Mouse (Mus musculus) splenic B cell, adult 2 months (primary cell): Measurements from ENCODE around the gene Gm10309.

Source experiments
- DNase-seq: peaks from one replicate; pipeline ENCODE4 v3.0.0-alpha.2; 2011; ENCODE audit warnings: low read depth, low spot score
- H3K27me3 ChIP-seq: 2 replicates; pipeline ENCODE4 v1.6.1; 2012; ENCODE audit warnings: mild to moderate bottlenecking, low read length, moderate library complexity, mixed read lengths; ENCODE audit not compliant: control insufficient read depth, poor library complexity, insufficient read depth, severe bottlenecking
- H3K36me3 ChIP-seq: 2 replicates; pipeline ENCODE4 v1.6.1; 2012; ENCODE audit warnings: mild to moderate bottlenecking, low read length, moderate library complexity, mixed read lengths; ENCODE audit not compliant: control insufficient read depth, poor library complexity, insufficient read depth, severe bottlenecking

The Gm10309 gene

DNA sequence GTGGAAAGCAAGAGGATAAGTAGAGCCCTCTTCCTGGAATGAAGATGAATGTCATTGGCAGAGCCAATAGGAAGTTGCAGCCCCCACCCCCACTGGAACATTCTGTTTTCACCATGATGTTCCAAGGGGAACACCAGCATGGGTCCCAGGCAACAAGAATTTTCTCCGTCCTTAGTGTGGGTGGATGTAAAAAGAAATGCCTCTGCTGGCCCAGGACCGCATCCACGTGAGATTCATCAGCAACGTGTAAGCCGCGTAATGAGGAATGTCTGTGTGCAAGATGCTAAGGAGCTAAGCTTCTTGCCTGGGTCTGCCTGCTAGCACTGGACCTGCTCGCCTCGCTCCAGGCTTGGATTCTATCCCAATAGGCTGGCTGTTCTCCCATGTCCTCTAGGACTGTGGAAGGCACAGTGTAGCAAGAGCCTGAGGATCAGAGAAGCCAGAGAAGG, at the start of gene Gm10309:
TSS of gene Gm10309 (minus strand) at position 50 of the 449 bp plus-strand sequence.
- H3K36me3 ChIP-seq: peaks cover 13% of the 10 kb centered on the region; the same call in 1 of the 2 replicates
- no peak for DNase-seq
- no peaks in the 10 kb centered on the region for H3K27me3 ChIP-seq

DNA sequence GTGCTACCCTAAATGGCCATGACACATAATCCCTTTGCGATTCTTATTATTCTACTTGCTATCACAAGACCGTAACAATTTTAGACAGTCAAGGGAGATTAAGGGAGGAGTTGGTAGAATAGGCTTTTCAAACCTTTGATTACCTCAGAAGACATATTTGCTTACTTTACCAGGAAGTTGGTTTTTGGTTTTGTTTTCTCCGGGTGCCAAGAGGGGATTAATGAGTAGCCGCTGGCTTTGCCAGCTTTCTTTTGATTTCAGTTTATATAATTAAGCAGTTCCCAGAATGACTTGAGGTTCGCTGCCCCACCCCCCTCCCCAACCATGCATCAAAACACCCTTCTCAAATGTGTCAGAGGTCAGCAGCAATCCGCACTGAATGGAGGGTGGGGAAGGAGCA, 47.0 kb upstream of the Gm10309 start:
- Histone ChIP-seq H3K27me3 (no peaks in the 10 kb centered on the region), H3K36me3 (peaks cover 4% of the 10 kb centered on the region; the same call in 1 of the 2 replicates)
- no peak for DNase-seq

DNA sequence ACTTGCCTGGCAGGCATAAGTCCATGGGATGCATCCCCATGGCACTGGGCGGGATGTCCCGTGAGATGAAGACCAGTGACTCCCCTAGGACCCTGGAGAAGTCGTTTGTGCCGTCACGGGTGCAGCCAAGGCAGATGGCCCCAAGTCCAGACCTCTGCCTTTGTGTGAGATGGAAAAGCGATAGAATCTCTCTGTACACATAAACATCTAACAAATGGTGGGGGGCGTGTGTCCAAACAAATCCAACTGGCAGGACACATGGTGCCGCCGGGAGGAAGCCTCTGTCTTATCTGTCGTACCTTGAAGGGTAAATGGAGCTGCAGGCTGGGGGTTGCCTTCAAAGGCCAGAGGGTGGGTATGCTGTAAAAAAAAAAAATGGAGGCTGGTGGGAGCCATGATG, 46.5 kb upstream of the Gm10309 start:
- DNase-seq: no peak
- Histone ChIP-seq H3K36me3 (peaks cover 4% of the 10 kb centered on the region; the same call in 1 of the 2 replicates), H3K27me3 (no peaks in the 10 kb centered on the region)

DNA sequence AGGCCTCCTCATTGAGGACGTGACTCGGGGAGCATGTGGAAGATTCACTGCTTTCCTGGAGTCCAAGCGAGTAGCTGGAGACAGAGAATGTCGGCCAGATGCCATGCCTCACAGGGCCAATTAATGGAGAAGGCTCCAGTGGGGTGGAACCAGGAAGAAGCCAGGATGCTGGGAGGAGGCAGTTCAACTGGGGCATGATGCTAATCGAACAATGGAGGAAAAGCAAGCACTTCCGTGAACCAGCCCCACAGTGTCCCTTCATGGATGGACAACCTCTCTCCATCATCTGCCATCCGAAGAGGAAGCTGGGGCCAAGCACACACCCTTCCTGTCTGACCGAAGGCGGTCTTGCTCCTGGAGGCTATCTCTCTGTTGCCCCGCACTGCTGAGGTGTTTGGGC, 44.1 kb upstream of the Gm10309 start:
- Histone ChIP-seq H3K36me3 (peaks cover 7% of the 10 kb centered on the region), H3K27me3 (no peaks in the 10 kb centered on the region)
- DNase-seq: no peak

DNA sequence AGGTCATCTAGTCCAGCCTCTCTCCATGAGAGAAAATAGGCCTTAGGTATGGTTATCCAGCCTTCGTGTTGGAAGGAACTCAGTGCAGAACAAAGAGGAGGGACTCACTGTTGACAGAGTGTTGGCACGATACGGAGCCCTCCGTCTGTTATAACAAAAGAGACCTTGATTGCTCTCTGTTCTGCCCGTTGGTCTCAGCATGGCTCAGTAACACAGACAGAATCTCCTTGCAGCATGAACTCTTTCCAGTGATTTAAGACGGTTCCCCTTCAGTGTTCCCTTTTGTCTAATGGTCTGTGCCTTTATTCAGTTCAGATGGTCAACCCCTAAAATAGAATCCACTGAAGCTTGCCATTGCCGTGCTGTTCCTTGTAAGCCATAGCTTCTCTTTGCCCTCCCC, 41.5 kb upstream of the Gm10309 start:
- H3K27me3 ChIP-seq: no peaks in the 10 kb centered on the region
- peaks cover 5% of the 10 kb centered on the region for H3K36me3 ChIP-seq
- DNase-seq: no peak

DNA sequence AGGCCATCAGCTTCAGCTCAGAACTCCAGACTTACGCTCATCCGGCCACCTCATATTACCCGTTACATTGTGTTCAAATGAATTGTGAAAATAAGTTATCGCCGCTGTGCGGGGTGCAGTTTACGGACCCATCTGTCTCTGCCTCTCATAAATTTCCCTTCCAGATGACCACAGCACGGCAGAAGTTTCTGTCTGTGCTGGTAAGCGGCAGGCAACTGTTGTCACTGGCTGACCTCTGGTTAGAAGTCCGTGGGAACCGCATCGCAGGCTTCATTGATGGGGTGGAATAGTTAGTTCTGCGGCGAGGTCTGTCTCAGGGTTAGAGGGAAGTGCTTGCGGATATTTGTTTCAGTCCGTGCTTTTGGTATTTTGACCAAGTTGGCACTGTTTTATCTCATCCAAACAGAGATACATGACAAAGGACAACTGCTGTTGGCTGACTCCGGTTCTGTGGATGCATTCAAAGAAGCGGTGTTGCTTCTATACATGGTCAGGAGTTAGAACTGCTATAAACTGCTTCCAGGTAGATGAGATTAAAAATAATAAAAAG, 34.9 kb upstream of the Gm10309 start:
- no peak for DNase-seq
- Histone ChIP-seq H3K27me3 (no peaks in the 10 kb centered on the region), H3K36me3 (peaks cover 2% of the 10 kb centered on the region; the same call in 1 of the 2 replicates)

DNA sequence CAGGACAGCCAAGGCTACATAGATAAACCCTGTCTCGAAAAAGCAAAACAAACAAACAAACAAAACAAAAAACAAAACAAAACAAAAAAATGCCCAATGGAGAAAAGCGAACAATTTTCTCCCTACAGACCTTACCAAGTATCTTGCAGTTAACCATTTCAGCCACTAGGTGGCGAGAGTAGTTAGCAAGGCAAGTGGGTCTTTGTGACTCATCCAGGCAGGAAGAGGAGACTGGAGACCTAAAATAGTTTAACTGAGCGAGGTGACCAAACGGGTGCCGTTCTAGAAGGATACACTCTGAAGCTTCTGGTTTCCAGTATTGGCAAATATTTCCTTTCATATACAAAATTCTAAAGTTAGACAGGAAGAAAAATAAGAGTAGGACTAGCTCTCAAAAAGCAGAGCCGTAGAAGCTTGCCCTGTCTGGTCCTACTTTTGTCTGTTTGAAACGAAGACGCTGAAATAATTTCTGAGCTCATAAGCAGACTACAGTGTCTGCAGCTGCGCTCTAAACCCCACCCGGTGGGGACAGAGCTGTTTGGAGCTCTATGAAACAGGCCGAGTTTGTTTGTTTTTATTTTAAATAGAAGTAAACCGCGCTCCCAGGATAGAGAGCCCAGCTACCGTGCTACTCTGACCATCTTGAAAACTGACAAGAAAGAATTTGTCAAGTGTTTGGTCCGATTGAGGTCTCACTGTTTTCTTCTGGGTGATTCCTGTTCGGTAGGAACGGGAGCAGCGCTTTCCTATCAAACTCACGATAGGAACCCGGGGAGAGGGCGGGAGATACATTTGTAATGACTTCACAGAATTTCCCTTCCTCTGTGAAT, 31.0 kb upstream of the Gm10309 start:
- peak; percentile 84 for DNase-seq
- Histone ChIP-seq H3K36me3 (no peaks in the 10 kb centered on the region), H3K27me3 (no peaks in the 10 kb centered on the region)

DNA sequence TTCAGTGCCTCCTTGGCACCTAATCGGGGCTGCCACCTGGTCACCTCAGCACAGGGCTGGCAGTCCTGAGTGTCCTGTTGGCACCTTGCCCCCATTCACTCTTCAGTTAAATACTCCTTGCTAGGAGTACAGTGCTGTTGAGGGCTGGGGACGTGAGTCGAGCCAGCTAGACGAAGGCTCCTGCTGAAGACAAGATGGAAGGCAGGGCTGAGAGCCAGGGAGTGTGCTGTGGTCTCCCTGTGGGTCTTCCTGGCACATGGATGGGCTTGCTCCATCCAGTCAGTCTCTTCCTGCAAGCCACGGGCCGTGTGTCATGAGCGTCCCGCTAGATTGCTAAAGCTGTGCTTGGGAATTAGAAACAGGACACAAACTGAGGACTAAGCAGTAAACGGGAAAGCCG, 30.1 kb upstream of the Gm10309 start:
- DNase-seq: no peak
- Histone ChIP-seq H3K36me3 (no peaks in the 10 kb centered on the region), H3K27me3 (no peaks in the 10 kb centered on the region)

DNA sequence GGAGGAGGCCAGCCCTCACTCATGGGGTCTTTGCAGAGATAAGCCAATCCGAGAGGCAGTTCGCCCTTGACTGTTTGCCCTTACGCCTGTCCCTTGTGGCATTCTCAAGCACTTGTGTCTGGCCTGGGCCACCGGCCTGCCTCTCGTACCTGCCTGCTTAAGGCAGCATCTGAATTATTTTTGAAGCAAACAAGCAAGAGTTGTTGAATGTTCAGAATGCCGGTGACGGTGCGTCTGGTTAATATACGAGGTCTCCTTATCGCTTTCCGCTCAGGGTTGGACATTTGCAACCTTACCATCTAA, 28.5 kb upstream of the Gm10309 start:
- Histone ChIP-seq H3K36me3 (no peaks in the 10 kb centered on the region), H3K27me3 (no peaks in the 10 kb centered on the region)
- no peak for DNase-seq

DNA sequence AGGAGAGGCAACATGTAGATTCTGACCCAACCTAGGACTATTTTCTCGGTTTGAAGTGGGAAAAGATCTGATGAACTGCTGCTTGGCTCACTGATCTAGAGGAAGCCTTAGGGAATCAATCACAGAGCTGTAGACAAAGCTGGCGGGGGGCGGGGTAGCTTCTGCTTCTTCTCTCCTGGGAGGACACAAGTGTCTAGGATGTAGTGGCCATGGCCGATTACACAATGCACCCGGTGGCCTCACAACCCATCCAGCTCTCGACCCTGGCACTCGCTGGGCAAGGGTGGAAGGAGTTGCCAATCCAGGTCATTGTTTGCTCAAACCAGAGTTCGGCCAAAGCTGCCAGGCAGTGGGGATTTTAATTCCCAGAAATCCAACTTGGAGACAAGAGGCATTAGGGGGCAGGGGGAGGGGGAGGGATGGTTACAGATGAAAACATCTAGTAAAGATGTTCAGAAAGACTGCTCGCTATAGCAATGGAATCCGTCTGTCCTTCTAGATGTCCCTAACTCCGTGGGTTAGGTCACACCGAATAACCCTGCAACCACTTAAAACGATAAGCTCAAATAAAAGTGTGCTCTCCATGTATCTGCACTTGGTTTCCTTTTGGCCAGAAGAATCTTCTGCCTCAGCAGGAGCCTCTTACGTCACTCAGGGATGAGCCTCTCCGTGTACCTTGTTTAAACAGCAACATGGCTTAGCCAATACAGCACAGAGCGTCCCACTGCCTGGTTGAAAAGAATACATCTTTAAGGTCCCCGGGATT, 27.9 kb upstream of the Gm10309 start:
- DNase-seq: no peak
- H3K27me3 ChIP-seq: no peaks in the 10 kb centered on the region
- H3K36me3 ChIP-seq: no peaks in the 10 kb centered on the region

DNA sequence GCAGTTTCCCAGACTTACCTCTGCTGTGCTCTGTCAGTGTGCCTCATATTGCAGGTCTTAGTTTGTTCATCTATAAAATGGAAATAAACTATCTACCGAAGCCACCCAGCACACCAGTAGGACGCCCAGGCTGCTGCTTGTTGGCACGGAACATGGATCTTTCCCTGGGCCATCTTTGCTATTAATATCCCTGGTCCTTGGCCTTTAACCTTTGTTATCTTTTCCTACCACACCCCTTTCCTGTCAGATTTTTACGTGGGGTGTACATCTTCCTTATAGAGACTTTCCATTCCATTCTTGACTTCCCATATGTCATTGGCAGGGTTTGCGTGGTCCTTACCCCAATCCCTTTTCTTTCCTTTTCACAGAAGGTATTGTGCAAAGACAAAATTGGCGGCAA, 26.2 kb upstream of the Gm10309 start:
- no peaks in the 10 kb centered on the region for H3K36me3 ChIP-seq
- no peak for DNase-seq
- H3K27me3 ChIP-seq: no peaks in the 10 kb centered on the region

DNA sequence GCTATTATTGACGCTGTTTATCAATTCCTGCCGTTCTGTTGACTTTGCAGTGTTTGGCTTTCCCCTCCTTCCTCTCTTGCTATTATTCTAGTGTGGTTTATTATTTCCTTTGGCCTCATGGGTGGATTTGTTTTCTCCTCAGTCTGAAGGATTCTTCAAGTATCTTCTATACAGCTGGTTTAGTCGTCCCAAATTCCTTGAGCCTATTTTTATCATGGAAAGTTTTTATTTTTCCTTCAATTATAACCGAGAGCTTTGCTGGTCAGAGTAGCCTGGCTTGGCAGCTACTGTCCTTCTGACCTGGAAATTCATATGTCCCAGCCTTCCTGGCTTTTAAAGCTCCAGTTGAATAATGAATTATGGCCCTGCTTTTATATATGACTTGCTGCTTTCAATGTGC, 24.4 kb upstream of the Gm10309 start:
- no peak for DNase-seq
- Histone ChIP-seq H3K27me3 (no peaks in the 10 kb centered on the region), H3K36me3 (0 out of 2 replicates have a peak, but pooled peaks cover under 1% of the 10 kb centered on the region)

DNA sequence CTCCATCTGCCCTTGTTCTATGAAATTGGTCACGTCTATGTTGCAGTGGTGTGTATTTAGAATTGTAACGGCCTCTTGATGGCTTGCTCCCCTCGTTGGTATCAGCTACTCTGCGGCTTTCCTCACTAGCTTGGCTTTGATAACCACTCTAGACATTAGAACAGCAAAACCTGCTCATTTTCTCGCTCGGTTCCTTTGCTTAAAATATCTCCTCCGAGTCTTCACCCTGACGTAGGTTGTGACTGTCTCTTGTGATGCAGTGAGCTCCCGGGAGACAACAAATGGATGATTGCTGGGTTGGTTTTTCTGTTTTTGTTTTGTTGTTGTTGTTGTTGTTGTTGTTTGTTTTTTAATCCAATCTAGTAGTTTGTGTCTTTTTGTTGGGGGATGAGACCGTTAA, 24.0 kb upstream of the Gm10309 start:
- Histone ChIP-seq H3K27me3 (no peaks in the 10 kb centered on the region), H3K36me3 (0 out of 2 replicates have a peak, but pooled peaks cover 1% of the 10 kb centered on the region)
- no peak for DNase-seq

DNA sequence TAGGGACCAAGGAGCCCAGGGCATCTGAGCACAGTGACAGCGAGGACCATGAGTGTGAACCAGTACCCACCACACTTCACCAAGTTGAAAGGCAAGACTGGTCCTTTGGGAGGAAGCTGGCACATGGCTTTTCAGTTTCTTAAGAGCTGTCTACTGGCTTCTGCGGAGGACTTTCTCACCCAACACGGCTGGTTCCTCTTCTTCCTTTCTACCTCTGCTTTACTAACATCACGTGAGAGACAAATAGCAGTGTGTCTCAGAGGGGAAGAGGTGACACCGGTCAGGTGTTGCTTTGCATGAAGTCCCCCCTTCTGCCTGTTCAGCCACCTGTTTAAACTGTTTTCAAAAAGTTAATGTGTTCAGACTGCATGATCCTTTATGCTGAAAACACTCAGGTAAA, 22.3 kb upstream of the Gm10309 start:
- DNase-seq: peak; percentile 86
- 0 out of 2 replicates have a peak, but pooled peaks cover 1% of the 10 kb centered on the region for H3K36me3 ChIP-seq

DNA sequence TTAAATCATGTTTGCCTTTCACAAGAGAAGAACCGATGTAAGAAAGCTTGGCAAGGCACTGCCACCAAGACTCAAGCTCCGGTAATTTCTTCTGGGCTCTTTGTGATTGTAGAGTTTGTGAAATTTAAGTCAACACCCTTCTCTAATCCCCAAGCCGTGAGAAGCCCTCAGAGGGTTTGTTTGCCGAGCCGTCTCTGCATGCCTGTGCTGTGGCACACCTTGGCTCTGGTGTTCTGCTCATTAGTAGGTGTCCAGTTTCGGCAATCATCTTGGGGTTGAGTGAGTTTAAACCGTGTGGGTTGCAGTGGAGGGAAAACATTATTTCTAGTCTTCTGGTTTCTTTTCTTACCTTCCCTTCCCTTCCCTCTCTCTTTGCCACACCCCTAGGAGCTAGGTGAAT, 21.0 kb upstream of the Gm10309 start:
- Histone ChIP-seq H3K27me3 (no peaks in the 10 kb centered on the region), H3K36me3 (0 out of 2 replicates have a peak, but pooled peaks cover 1% of the 10 kb centered on the region)
- no peak for DNase-seq

More for the DNA sequence above, 22.3 kb upstream of the Gm10309 start:
- H3K27me3 ChIP-seq: no peaks in the 10 kb centered on the region
